Mouse (Mus musculus) lung, adult 2 months (tissue): ENCODE data around the gene Nedd8.

ENCODE experiments used
- CTCF ChIP-seq: fragments of 200-500 bp; IDR thresholded peaks from 2 replicates; pipeline ENCODE4 v1.5.1; 2011; ENCODE audit warnings: mild to moderate bottlenecking, low read length, control low read depth; ENCODE audit not compliant: insufficient read depth
- POLR2A ChIP-seq: fragments of 200-500 bp; IDR thresholded peaks from 2 replicates; pipeline ENCODE4 v1.6.1; 2011; ENCODE audit warnings: low read depth, mild to moderate bottlenecking, control low read depth, low read length, borderline replicate concordance; ENCODE audit errors: extremely low read depth

- no peak for TF ChIP-seq POLR2A
- TF ChIP-seq CTCF, result no peak
Observed at GRCm38 (mm10) chr14:55651528-55651927, 20.4 kb downstream of the Nedd8 start.
